Mouse (Mus musculus): ENCODE measurements around the gene Tnni1.

Tnni1 gene

GRCm38 (mm10) chr1:135778780-135779535, at the start of gene Tnni1:
Tnni1 (plus strand) TSS chr1:135779434.
- DNase-seq (ENCODE audit: low read depth, low spot score): no peak

- no peak for DNase-seq (ENCODE audit: low read depth, low spot score)
These were observed 49.4 kb upstream of the Tnni1 start for GRCm38 (mm10) chr1:135729821-135730220.

- DNase-seq (ENCODE audit: low read depth, low spot score): no peak
These were observed 48.9 kb upstream of the Tnni1 start for GRCm38 (mm10) chr1:135730296-135730695.

GRCm38 (mm10) chr1:135731393-135731792, 47.8 kb upstream of the Tnni1 start:
- DNase-seq (ENCODE audit: low read depth, low spot score): no peak

- no peak for DNase-seq (ENCODE audit: low read depth, low spot score)
These were observed 47.1 kb upstream of the Tnni1 start for GRCm38 (mm10) chr1:135731897-135732684.

GRCm38 (mm10) chr1:135734225-135734937, 44.9 kb upstream of the Tnni1 start:
- DNase-seq (ENCODE audit: low read depth, low spot score): no peak

GRCm38 (mm10) chr1:135735460-135735859, 43.8 kb upstream of the Tnni1 start:
- no peak for DNase-seq (ENCODE audit: low read depth, low spot score)

GRCm38 (mm10) chr1:135744987-135745386, 34.2 kb upstream of the Tnni1 start:
- DNase-seq (ENCODE audit: low read depth, low spot score): no peak

- DNase-seq (ENCODE audit: low read depth, low spot score): no peak
These were observed 33.0 kb upstream of the Tnni1 start for GRCm38 (mm10) chr1:135746248-135746647.

GRCm38 (mm10) chr1:135752737-135753348, 26.4 kb upstream of the Tnni1 start:
- DNase-seq (ENCODE audit: low read depth, low spot score): peak; percentile 71

- no peak for DNase-seq (ENCODE audit: low read depth, low spot score)
These were observed 23.9 kb upstream of the Tnni1 start for GRCm38 (mm10) chr1:135755287-135755686.

- DNase-seq (ENCODE audit: low read depth, low spot score): no peak
These were observed 23.3 kb upstream of the Tnni1 start for GRCm38 (mm10) chr1:135755913-135756312.

GRCm38 (mm10) chr1:135757287-135757686, 21.9 kb upstream of the Tnni1 start:
- DNase-seq (ENCODE audit: low read depth, low spot score): no peak

GRCm38 (mm10) chr1:135759685-135760084, 19.5 kb upstream of the Tnni1 start:
- no peak for DNase-seq (ENCODE audit: low read depth, low spot score)

- no peak for DNase-seq (ENCODE audit: low read depth, low spot score)
These were observed 19.0 kb upstream of the Tnni1 start for GRCm38 (mm10) chr1:135760216-135760615.

- no peak for DNase-seq (ENCODE audit: low read depth, low spot score)
These were observed 17.5 kb upstream of the Tnni1 start for GRCm38 (mm10) chr1:135761728-135762127.

- no peak for DNase-seq (ENCODE audit: low read depth, low spot score)
These were observed 15.6 kb upstream of the Tnni1 start for GRCm38 (mm10) chr1:135763503-135764205.

- no peak for DNase-seq (ENCODE audit: low read depth, low spot score)
These were observed 15.1 kb upstream of the Tnni1 start for GRCm38 (mm10) chr1:135764206-135764528.

GRCm38 (mm10) chr1:135765645-135766591, 13.3 kb upstream of the Tnni1 start, which contains the start of gene Phlda3:
Phlda3 (plus strand) TSS chr1:135766119.
- DNase-seq (ENCODE audit: low read depth, low spot score): no peak

Measured in retina, adult 2 months (tissue).